ENCODE assay signal across 11 mouse cellular contexts in genomic region chr11:3804639-3805038, GRCm38 (mm10). TPM values are rescaled to one million over a fixed set of nuclear protein-coding genes. Genes with fewer than 3 reads are reported as not detected.
DNase-seq lines count a peak whose midpoint lies in the region; ATAC-seq and TF ChIP-seq lines count a peak whose summit lies in the region.
"Had no signal": no experiment of that assay in that cellular context is flagged by ENCODE, and none has a peak within 500 bp of the region (broad histone marks: within the 10 kb centered on the region; RNA-seq: fewer than 3 reads in every experiment).

No protein-coding gene starts in this region.

- no peaks in the 10 kb centered on the region for H3K36me3 ChIP-seq in hindbrain, postnatal 0 days (ENCODE audit: insufficient read depth, low read length)
- no peaks in the 10 kb centered on the region for H3K36me3 ChIP-seq in hindbrain, embryonic 11.5 days (ENCODE audit: control insufficient read depth, insufficient read depth, low read length)
- no peaks in the 10 kb centered on the region for H3K36me3 ChIP-seq in midbrain, postnatal 0 days (ENCODE audit: insufficient read depth, low read length)
- H3K36me3 ChIP-seq in midbrain, embryonic 14.5 days (ENCODE audit: control insufficient read depth, insufficient read depth, low read length): no peaks in the 10 kb centered on the region
- H3K36me3 ChIP-seq in stomach, postnatal 0 days (ENCODE audit: control insufficient read depth, insufficient read depth, low read length): no peaks in the 10 kb centered on the region
- H3K36me3 ChIP-seq: forebrain, embryonic 12.5 days; hindbrain, embryonic 15.5 days; midbrain, embryonic 15.5 days had no signal

- no peaks in the 10 kb centered on the region for H3K4me1 ChIP-seq in hindbrain, postnatal 0 days (ENCODE audit: insufficient read depth, low read length)
- no peaks in the 10 kb centered on the region for H3K4me1 ChIP-seq in hindbrain, embryonic 11.5 days (replicated peaks; ENCODE audit: control insufficient read depth, insufficient read depth, low read length)
- no peaks in the 10 kb centered on the region for H3K4me1 ChIP-seq in midbrain, postnatal 0 days (ENCODE audit: insufficient read depth, low read length)
- H3K4me1 ChIP-seq in midbrain, embryonic 14.5 days (ENCODE audit: control insufficient read depth, insufficient read depth, low read length): no peaks in the 10 kb centered on the region
- H3K4me1 ChIP-seq in stomach, postnatal 0 days (replicated peaks; ENCODE audit: control insufficient read depth, insufficient read depth): no peaks in the 10 kb centered on the region
- H3K4me1 ChIP-seq: forebrain, embryonic 12.5 days; hindbrain, embryonic 15.5 days; midbrain, embryonic 15.5 days had no signal

- WGBS in hindbrain, postnatal 0 days: 96% methylated on average over 2 of the region's 2 CpGs
- 91% methylated on average over 2 of the region's 2 CpGs for WGBS in hindbrain, embryonic 11.5 days
- 92% methylated on average over 2 of the region's 2 CpGs for WGBS in midbrain, postnatal 0 days
- 95% methylated on average over 2 of the region's 2 CpGs for WGBS in midbrain, embryonic 14.5 days
- WGBS in stomach, postnatal 0 days: 95% methylated on average over 2 of the region's 2 CpGs

- no peak for TF ChIP-seq EP300 in stomach, postnatal 0 days (optimal IDR thresholded peaks at IDR 0.05)

- CTCF ChIA-PET in Patski (lab: Charles Lee): interaction anchor here (2.9 kb wide), 1 partner anchor 75 kb away, joined by 11 read pairs; no protein-coding TSS in a partner anchor

- TF ChIP-seq CTCF in hindbrain, postnatal 0 days (IDR thresholded peaks at IDR 0.05; ENCODE audit: low read depth): peak; percentile 37
- TF ChIP-seq CTCF in midbrain, postnatal 0 days (IDR thresholded peaks at IDR 0.05): peak; percentile 32; the same call in 1 of the 2 replicates
- peak; percentile 42 for TF ChIP-seq CTCF in Patski (IDR thresholded peaks at IDR 0.05)
- peak; percentile 39 for TF ChIP-seq CTCF in stomach, postnatal 0 days (IDR thresholded peaks at IDR 0.05; ENCODE audit: low read depth)

- H3K9me3 ChIP-seq in hindbrain, postnatal 0 days (ENCODE audit: low read length): no peaks in the 10 kb centered on the region
- no peaks in the 10 kb centered on the region for H3K9me3 ChIP-seq in hindbrain, embryonic 11.5 days (ENCODE audit: control insufficient read depth, low read length)
- H3K9me3 ChIP-seq in midbrain, postnatal 0 days (ENCODE audit: low read length): no peaks in the 10 kb centered on the region
- H3K9me3 ChIP-seq in midbrain, embryonic 14.5 days (ENCODE audit: control insufficient read depth, low read length): no peaks in the 10 kb centered on the region
- H3K9me3 ChIP-seq in stomach, postnatal 0 days (ENCODE audit: control insufficient read depth, low read length): no peaks in the 10 kb centered on the region
- H3K9me3 ChIP-seq: forebrain, embryonic 12.5 days; hindbrain, embryonic 15.5 days; midbrain, embryonic 15.5 days had no signal

- H3K27me3 ChIP-seq in hindbrain, postnatal 0 days (ENCODE audit: insufficient read depth, low read length): no peaks in the 10 kb centered on the region
- H3K27me3 ChIP-seq in hindbrain, embryonic 11.5 days (ENCODE audit: control insufficient read depth, insufficient read depth, low read length): no peaks in the 10 kb centered on the region
- H3K27me3 ChIP-seq in midbrain, postnatal 0 days (ENCODE audit: insufficient read depth, low read length): no peaks in the 10 kb centered on the region
- no peaks in the 10 kb centered on the region for H3K27me3 ChIP-seq in midbrain, embryonic 14.5 days (ENCODE audit: control insufficient read depth, insufficient read depth, low read length)
- peaks cover 9% of the 10 kb centered on the region for H3K27me3 ChIP-seq in Patski
- H3K27me3 ChIP-seq in stomach, postnatal 0 days (ENCODE audit: control insufficient read depth, insufficient read depth, low read length): no peaks in the 10 kb centered on the region
- H3K27me3 ChIP-seq: forebrain, embryonic 12.5 days; hindbrain, embryonic 15.5 days; midbrain, embryonic 15.5 days had no signal

- POLR2A ChIA-PET in Patski (lab: Charles Lee): no interaction called here

- DNase-seq in hindbrain, postnatal 0 days (ENCODE audit: low spot score): no peak
- no peak for DNase-seq in hindbrain, embryonic 11.5 days (ENCODE audit: low spot score)
- DNase-seq in midbrain, postnatal 0 days (ENCODE audit: low spot score): no peak
- no peak for DNase-seq in midbrain, embryonic 14.5 days
- no peak for DNase-seq in Patski (ENCODE audit: low read depth, low spot score)
- DNase-seq in stomach, postnatal 0 days (ENCODE audit: low spot score): no peak
- DNase-seq: gastrocnemius, postnatal 25 days had no signal

- H3K9ac ChIP-seq in hindbrain, postnatal 0 days (replicated peaks; ENCODE audit: low read length): no peak overlapping the region
- no peak overlapping the region for H3K9ac ChIP-seq in hindbrain, embryonic 11.5 days (ENCODE audit: low read depth, low read length)
- no peak overlapping the region for H3K9ac ChIP-seq in midbrain, postnatal 0 days (replicated peaks; ENCODE audit: low read length, poor library complexity, severe bottlenecking)
- H3K9ac ChIP-seq in midbrain, embryonic 14.5 days (replicated peaks; ENCODE audit: low read length): no peak overlapping the region
- no peak overlapping the region for H3K9ac ChIP-seq in stomach, postnatal 0 days (ENCODE audit: low read length)
- H3K9ac ChIP-seq: forebrain, embryonic 12.5 days; hindbrain, embryonic 15.5 days; midbrain, embryonic 15.5 days had no signal

- H3K4me3 ChIP-seq in hindbrain, postnatal 0 days (ENCODE audit: low read length): no peak overlapping the region
- no peak overlapping the region for H3K4me3 ChIP-seq in hindbrain, embryonic 11.5 days (ENCODE audit: low read depth, low read length)
- H3K4me3 ChIP-seq in midbrain, postnatal 0 days (ENCODE audit: low read depth, low read length): no peak overlapping the region
- no peak overlapping the region for H3K4me3 ChIP-seq in midbrain, embryonic 14.5 days (replicated peaks; ENCODE audit: low read depth, low read length)
- no peak overlapping the region for H3K4me3 ChIP-seq in stomach, postnatal 0 days (ENCODE audit: low read depth, low read length)
- H3K4me3 ChIP-seq: forebrain, embryonic 12.5 days; hindbrain, embryonic 15.5 days; midbrain, embryonic 15.5 days had no signal

- in situ Hi-C loops in Patski (cut with MboI; ENCODE audit: low pct_unique_long_range_greater_than_20kb): no loop called here

- no peak for ATAC-seq in hindbrain, postnatal 0 days
- no peak for ATAC-seq in hindbrain, embryonic 11.5 days (ENCODE audit: low FRiP score)
- no peak for ATAC-seq in midbrain, postnatal 0 days (ENCODE audit: low FRiP score)
- ATAC-seq in midbrain, embryonic 14.5 days (ENCODE audit: low FRiP score, low TSS enrichment): no peak
- ATAC-seq in Patski: no peak
- ATAC-seq in stomach, postnatal 0 days (ENCODE audit: low FRiP score, low TSS enrichment): no peak
- ATAC-seq in erythroid progenitor cell, adult 5-6 weeks (replicated peaks; ENCODE audit: low FRiP score, poor library complexity, severe bottlenecking): no peak
- ATAC-seq: midbrain, embryonic 15.5 days had no signal

- no peak overlapping the region for H3K4me2 ChIP-seq in hindbrain, postnatal 0 days (ENCODE audit: low read depth, low read length)
- H3K4me2 ChIP-seq in hindbrain, embryonic 11.5 days (replicated peaks; ENCODE audit: low read depth, low read length): no peak overlapping the region
- no peak overlapping the region for H3K4me2 ChIP-seq in midbrain, postnatal 0 days (ENCODE audit: low read depth, low read length, poor library complexity, severe bottlenecking)
- no peak overlapping the region for H3K4me2 ChIP-seq in midbrain, embryonic 14.5 days (ENCODE audit: low read length)
- H3K4me2 ChIP-seq in stomach, postnatal 0 days (replicated peaks; ENCODE audit: low read depth): no peak overlapping the region
- H3K4me2 ChIP-seq: forebrain, embryonic 12.5 days; hindbrain, embryonic 15.5 days; midbrain, embryonic 15.5 days had no signal

- H3K27ac ChIP-seq in hindbrain, postnatal 0 days: no peak overlapping the region
- no peak overlapping the region for H3K27ac ChIP-seq in hindbrain, embryonic 11.5 days (ENCODE audit: low read depth, low read length)
- no peak overlapping the region for H3K27ac ChIP-seq in midbrain, postnatal 0 days (ENCODE audit: low read depth, low read length)
- H3K27ac ChIP-seq in midbrain, embryonic 14.5 days (replicated peaks; ENCODE audit: low read depth, low read length): no peak overlapping the region
- H3K27ac ChIP-seq in stomach, postnatal 0 days (replicated peaks): no peak overlapping the region
- H3K27ac ChIP-seq: forebrain, embryonic 12.5 days; hindbrain, embryonic 15.5 days; midbrain, embryonic 15.5 days had no signal

RNA-seq across cellular contexts. Expression of gene Osbp2, which starts 59.1 kb away (rescaled TPM):
- total RNA-seq in hindbrain, postnatal 0 days (2014; rRNA removed): 78.3 and 87.5 TPM in 2 replicates
- polyA plus RNA-seq in hindbrain, postnatal 0 days (2015; fragmentation: Nextera tagmentation; extraction: Ambion mirVana): 33.8 and 39.7 TPM in 2 replicates
- 1.5 and 1.8 TPM in 2 replicates for polyA plus RNA-seq in hindbrain, embryonic 11.5 days (2014; fragmentation: Nextera tagmentation; extraction: Ambion mirVana)
- 67.2 and 96.0 TPM in 2 replicates for total RNA-seq in midbrain, postnatal 0 days (2014; rRNA removed)
- polyA plus RNA-seq in midbrain, postnatal 0 days (2015; fragmentation: Nextera tagmentation; extraction: Ambion mirVana): 51.8 and 52.5 TPM in 2 replicates
- polyA plus RNA-seq in midbrain, embryonic 14.5 days (2014; fragmentation: Nextera tagmentation; extraction: Ambion mirVana): 21.2 and 30.0 TPM in 2 replicates
- 0.15 TPM for polyA plus RNA-seq in Patski (2021)
- polyA plus RNA-seq in stomach, postnatal 0 days (2015; fragmentation: Nextera tagmentation; extraction: Ambion mirVana): 0.42 and 0.69 TPM in 2 replicates
- total RNA-seq in erythroid progenitor cell, adult 5-6 weeks (2015; ENCODE audit: low replicate concordance): not detected in 2 replicates
- total RNA-seq in erythroid progenitor cell, adult 5-6 weeks (2017; ENCODE audit: low replicate concordance): not detected in 2 replicates
